Mouse (Mus musculus) stomach, postnatal 0 days (tissue): ENCODE measurements around the gene Sugct.

Source experiments
- CTCF ChIP-seq: IDR thresholded peaks from 2 replicates; pipeline ENCODE4 v1.5.1; 2016; ENCODE audit warnings: antibody characterized with exemption, low read depth, mild to moderate bottlenecking, moderate library complexity
- EP300 ChIP-seq: optimal IDR thresholded peaks from 2 replicates; pipeline ENCODE3; 2016; ENCODE audit warnings: antibody characterized with exemption

GRCm38 (mm10) chr13:17717357-17717756 lies 22.0 kb upstream of the Sugct start:
- TF ChIP-seq EP300 (no peak), CTCF (no peak)
